ENCODE assay signal across 9 mouse cellular contexts in the genomic region with DNA sequence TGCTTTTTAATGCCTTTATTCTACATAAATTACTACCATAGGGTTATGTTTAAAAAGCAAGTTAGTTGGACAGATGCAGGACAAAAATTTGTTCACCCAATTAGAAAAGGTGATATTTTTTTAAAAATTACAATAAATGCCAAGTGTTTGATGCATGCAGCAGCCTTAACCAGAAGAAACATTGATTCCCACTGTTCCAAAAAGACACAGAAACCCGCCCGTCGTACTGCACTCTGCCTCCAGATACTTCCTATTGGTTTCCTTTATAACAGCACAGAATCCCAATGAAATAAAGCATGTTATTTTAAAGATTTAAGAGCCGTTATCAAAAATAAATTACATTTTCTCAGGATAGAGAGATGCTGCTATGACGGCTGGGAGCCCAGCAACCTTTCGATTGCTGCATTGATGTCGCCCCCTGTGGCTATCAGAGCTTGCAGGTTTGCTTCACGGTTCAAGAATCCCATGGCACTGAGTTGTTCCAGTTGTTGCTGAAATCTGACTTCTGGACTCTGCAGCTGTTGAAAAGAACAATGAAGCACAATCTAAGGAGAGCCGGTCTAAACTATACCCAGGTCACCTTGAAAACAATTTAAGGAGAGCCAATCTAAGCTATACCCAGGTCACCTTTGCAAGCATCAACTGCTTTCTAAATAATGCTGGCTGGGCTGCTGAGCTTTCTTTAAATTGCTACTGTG. TPM values are rescaled to one million over a fixed set of nuclear protein-coding genes. Genes with fewer than 3 reads are reported as not detected.
DNase-seq lines count a peak whose midpoint lies in the region; ATAC-seq and TF ChIP-seq lines count a peak whose summit lies in the region.
"Had no signal": no experiment of that assay in that cellular context is flagged by ENCODE, and none has a peak within 500 bp of the region (broad histone marks: within the 10 kb centered on the region; RNA-seq: fewer than 3 reads in every experiment).

No protein-coding gene starts in this region.

- no peak for ATAC-seq in midbrain, postnatal 0 days (ENCODE audit: low FRiP score)
- no peak for ATAC-seq in midbrain, embryonic 13.5 days
- ATAC-seq in inflammation-experienced regulatory T-cells, adult 6 months: no peak

- no peaks in the 10 kb centered on the region for H3K9me3 ChIP-seq in midbrain, postnatal 0 days (ENCODE audit: low read length)
- H3K9me3 ChIP-seq in midbrain, embryonic 13.5 days: no peaks in the 10 kb centered on the region
- H3K9me3 ChIP-seq: liver, embryonic 15.5 days had no signal

- H3K27me3 ChIP-seq in midbrain, postnatal 0 days (ENCODE audit: insufficient read depth, low read length): no peaks in the 10 kb centered on the region
- no peaks in the 10 kb centered on the region for H3K27me3 ChIP-seq in midbrain, embryonic 13.5 days
- H3K27me3 ChIP-seq: liver, embryonic 15.5 days had no signal

- intact Hi-C loops in left cerebral cortex, postnatal 4 days (cut with DNase I): no loop called here

- no peak overlapping the region for H3K4me3 ChIP-seq in midbrain, postnatal 0 days (ENCODE audit: low read depth, low read length)
- H3K4me3 ChIP-seq in midbrain, embryonic 13.5 days (replicated peaks): no peak overlapping the region
- H3K4me3 ChIP-seq: liver, embryonic 15.5 days had no signal

- H3K27ac ChIP-seq in midbrain, postnatal 0 days (ENCODE audit: low read depth, low read length): no peak overlapping the region
- H3K27ac ChIP-seq in midbrain, embryonic 13.5 days: no peak overlapping the region
- H3K27ac ChIP-seq: liver, embryonic 15.5 days had no signal

- WGBS in midbrain, postnatal 0 days: 72% methylated on average over 9 of the region's 9 CpGs
- 88% methylated on average over 9 of the region's 9 CpGs for WGBS in midbrain, embryonic 13.5 days

- H3K4me2 ChIP-seq in midbrain, postnatal 0 days (ENCODE audit: low read depth, low read length, poor library complexity, severe bottlenecking): no peak overlapping the region
- H3K4me2 ChIP-seq in midbrain, embryonic 13.5 days (replicated peaks): no peak overlapping the region
- H3K4me2 ChIP-seq: liver, embryonic 15.5 days had no signal

- H3K4me1 ChIP-seq in midbrain, postnatal 0 days (ENCODE audit: insufficient read depth, low read length): no peaks in the 10 kb centered on the region
- H3K4me1 ChIP-seq in midbrain, embryonic 13.5 days (replicated peaks): no peaks in the 10 kb centered on the region
- H3K4me1 ChIP-seq: liver, embryonic 15.5 days had no signal

- peak; percentile 8 for DNase-seq in midbrain, postnatal 0 days (ENCODE audit: low spot score)
- peak; percentile 92 to 99 for DNase-seq in cerebellum, postnatal 36 days
- peak; percentile 97 for DNase-seq in kidney, postnatal 10 days
- peak; percentile 98 for DNase-seq in left cerebral cortex, postnatal 4 days
- peak; percentile 100 for DNase-seq in testis, postnatal 14 days (ENCODE audit: low spot score)
- no peak for DNase-seq in retina, postnatal 1 day

- no peak for TF ChIP-seq CTCF in midbrain, postnatal 0 days (IDR thresholded peaks at IDR 0.05)

- no peak overlapping the region for H3K9ac ChIP-seq in midbrain, postnatal 0 days (replicated peaks; ENCODE audit: low read length, poor library complexity, severe bottlenecking)
- no peak overlapping the region for H3K9ac ChIP-seq in midbrain, embryonic 13.5 days (replicated peaks)
- H3K9ac ChIP-seq: liver, embryonic 15.5 days had no signal

- peaks cover 26% of the 10 kb centered on the region for H3K36me3 ChIP-seq in midbrain, postnatal 0 days (ENCODE audit: insufficient read depth, low read length)
- H3K36me3 ChIP-seq in midbrain, embryonic 13.5 days: peaks cover 82% of the 10 kb centered on the region

RNA-seq across cellular contexts. Expression of a gene that starts 20.2 kb away (rescaled TPM):
- total RNA-seq in midbrain, postnatal 0 days (2014; rRNA removed): 18.4 and 23.3 TPM in 2 replicates
- polyA plus RNA-seq in midbrain, postnatal 0 days (2015; fragmentation: Nextera tagmentation; extraction: Ambion mirVana): 54.3 and 54.6 TPM in 2 replicates
- 70.3 and 77.4 TPM in 2 replicates for polyA plus RNA-seq in midbrain, embryonic 13.5 days (2015; fragmentation: Nextera tagmentation; extraction: Ambion mirVana)
- 10 to 100 TPM; 23.1 to 25.5 TPM for total RNA-seq in left cerebral cortex, postnatal 4 days (2021)
- 100 to 1,000 TPM; 204 to 343 (median 284) TPM for polyA plus RNA-seq in inflammation-experienced regulatory T-cells, adult 6 months (2017; shearing (Covaris generic))

RNA-seq across cellular contexts. Expression of a gene that starts 37.8 kb away (rescaled TPM):
- 206 and 222 TPM in 2 replicates for total RNA-seq in midbrain, postnatal 0 days (2014; rRNA removed)
- polyA plus RNA-seq in midbrain, postnatal 0 days (2015; fragmentation: Nextera tagmentation; extraction: Ambion mirVana): 102 and 109 TPM in 2 replicates
- polyA plus RNA-seq in midbrain, embryonic 13.5 days (2015; fragmentation: Nextera tagmentation; extraction: Ambion mirVana): 116 and 132 TPM in 2 replicates
- 100 to 1,000 TPM; 129 to 133 TPM for total RNA-seq in left cerebral cortex, postnatal 4 days (2021)
- 10 to 100 TPM; 16.2 to 20.1 (median 18.2) TPM for polyA plus RNA-seq in inflammation-experienced regulatory T-cells, adult 6 months (2017; shearing (Covaris generic))

RNA-seq across cellular contexts. Expression of a gene that starts 49.3 kb away (rescaled TPM):
- total RNA-seq in midbrain, postnatal 0 days (2014; rRNA removed): 183 and 185 TPM in 2 replicates
- 51.4 and 62.5 TPM in 2 replicates for polyA plus RNA-seq in midbrain, postnatal 0 days (2015; fragmentation: Nextera tagmentation; extraction: Ambion mirVana)
- polyA plus RNA-seq in midbrain, embryonic 13.5 days (2015; fragmentation: Nextera tagmentation; extraction: Ambion mirVana): 65.8 and 76.4 TPM in 2 replicates
- 100 to 1,000 TPM; 224 to 244 TPM for total RNA-seq in left cerebral cortex, postnatal 4 days (2021)
- 10 to 100 TPM; 20.9 to 25.6 (median 24.0) TPM for polyA plus RNA-seq in inflammation-experienced regulatory T-cells, adult 6 months (2017; shearing (Covaris generic))
